Mouse (Mus musculus): ENCODE measurements around the gene Pet117.
"Not testable (repeated sequence)": the region's sequence is repeated elsewhere in the genome, so short reads cannot be mapped to it uniquely, and the experiment has no call there.

Pet117 gene

GRCm38 (mm10) chr2:144368400-144369019, at the start of gene Pet117, which contains the start of gene Kat14:
TSS of gene Pet117 (plus strand) at chr2:144368996.
TSS of gene Kat14 (plus strand) at chr2:144368983.
- peak; percentile 90 for ATAC-seq (ENCODE audit: low TSS enrichment)

GRCm38 (mm10) chr2:144324218-144324617, 44.6 kb upstream of the Pet117 start:
- peak; percentile 60 for ATAC-seq (ENCODE audit: low TSS enrichment)

GRCm38 (mm10) chr2:144329451-144329850, 39.3 kb upstream of the Pet117 start:
- ATAC-seq (ENCODE audit: low TSS enrichment): no peak

GRCm38 (mm10) chr2:144329937-144330336, 38.9 kb upstream of the Pet117 start:
- ATAC-seq (ENCODE audit: low TSS enrichment): no peak

- peak; percentile 20; the same call in 1 of the 2 replicates for ATAC-seq (ENCODE audit: low TSS enrichment)
Measured at GRCm38 (mm10) chr2:144330352-144330959, 38.3 kb upstream of the Pet117 start.

- ATAC-seq (ENCODE audit: low TSS enrichment): 0 out of 2 replicates have a peak, but pooled peaks have one; percentile 5
Measured at GRCm38 (mm10) chr2:144330960-144331371, 37.8 kb upstream of the Pet117 start.

GRCm38 (mm10) chr2:144331401-144332302, 37.1 kb upstream of the Pet117 start, which contains the start of gene Ovol2:
TSS of gene Ovol2 (minus strand) at chr2:144332146.
- no peak for ATAC-seq (ENCODE audit: low TSS enrichment)

GRCm38 (mm10) chr2:144332486-144332885, 36.3 kb upstream of the Pet117 start:
- no peak for ATAC-seq (ENCODE audit: low TSS enrichment)

- ATAC-seq (ENCODE audit: low TSS enrichment): peak; percentile 69
Measured at GRCm38 (mm10) chr2:144333138-144333842, 35.5 kb upstream of the Pet117 start.

- ATAC-seq (ENCODE audit: low TSS enrichment): no peak
Measured at GRCm38 (mm10) chr2:144337230-144337629, 31.6 kb upstream of the Pet117 start.

- no peak for ATAC-seq (ENCODE audit: low TSS enrichment)
Measured at GRCm38 (mm10) chr2:144337701-144338100, 31.1 kb upstream of the Pet117 start.

- ATAC-seq (ENCODE audit: low TSS enrichment): not testable (repeated sequence)
Measured at GRCm38 (mm10) chr2:144338149-144338548, 30.6 kb upstream of the Pet117 start.

- ATAC-seq (ENCODE audit: low TSS enrichment): no peak
Measured at GRCm38 (mm10) chr2:144343158-144343557, 25.6 kb upstream of the Pet117 start.

GRCm38 (mm10) chr2:144348525-144348924, 20.3 kb upstream of the Pet117 start:
- ATAC-seq (ENCODE audit: low TSS enrichment): no peak

GRCm38 (mm10) chr2:144352843-144353242, 16.0 kb upstream of the Pet117 start:
- ATAC-seq (ENCODE audit: low TSS enrichment): peak; percentile 41; the same call in 1 of the 2 replicates

- peak; percentile 72 for ATAC-seq (ENCODE audit: low TSS enrichment)
Measured at GRCm38 (mm10) chr2:144369020-144369421, 225 bp downstream of the Pet117 start.

GRCm38 (mm10) chr2:144369511-144369910, 715 bp downstream of the Pet117 start:
- ATAC-seq (ENCODE audit: low TSS enrichment): 0 out of 2 replicates have a peak, but pooled peaks have one; percentile 13

- ATAC-seq (ENCODE audit: low TSS enrichment): no peak
Measured at GRCm38 (mm10) chr2:144371566-144371965, 2.8 kb downstream of the Pet117 start.

- 0 out of 2 replicates have a peak, but pooled peaks have one; percentile 12 for ATAC-seq (ENCODE audit: low TSS enrichment)
Measured at GRCm38 (mm10) chr2:144373063-144373462, 4.3 kb downstream of the Pet117 start.

- ATAC-seq (ENCODE audit: low TSS enrichment): no peak
Measured at GRCm38 (mm10) chr2:144375063-144375703, 6.4 kb downstream of the Pet117 start.

GRCm38 (mm10) chr2:144381293-144381692, 12.5 kb downstream of the Pet117 start:
- peak; percentile 64 for ATAC-seq (ENCODE audit: low TSS enrichment)
